Mouse (Mus musculus): ENCODE measurements around the gene Notch3. TPM values are rescaled to one million over a fixed set of nuclear protein-coding genes. Genes with fewer than 3 reads are reported as not detected.

Notch3 gene
- polyA plus RNA-seq, 1 experiment from 2014 or later: 26.0 TPM

DNA sequence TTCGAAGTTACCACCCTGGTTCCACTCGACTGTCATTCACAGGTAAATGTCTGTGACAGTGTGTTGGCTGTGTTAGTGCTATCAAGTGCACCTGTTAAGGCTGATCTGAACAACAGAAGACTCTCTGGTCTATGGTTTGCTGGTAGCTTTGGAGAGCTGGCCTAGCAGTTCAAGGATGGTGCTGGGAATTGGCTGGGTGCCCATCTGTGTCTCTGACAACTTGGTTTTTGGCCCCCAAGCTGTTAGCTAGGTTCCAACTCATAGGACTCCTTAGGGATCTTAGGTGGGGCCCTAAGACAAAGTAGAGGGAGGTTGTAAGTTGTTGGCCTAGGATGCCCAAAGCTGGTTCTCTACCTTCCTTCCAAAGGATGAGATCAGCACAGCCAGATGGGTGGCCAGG, 33.1 kb upstream of the Notch3 start:
- peaks cover 69% of the 10 kb centered on the region for H3K36me3 ChIP-seq (ENCODE audit: control insufficient read depth, insufficient read depth, low read length)
- ATAC-seq (ENCODE audit: insufficient number of reproducible peaks, low FRiP score, low TSS enrichment, low read depth): no peak
- 97% methylated on average over 2 of the region's 2 CpGs for WGBS

DNA sequence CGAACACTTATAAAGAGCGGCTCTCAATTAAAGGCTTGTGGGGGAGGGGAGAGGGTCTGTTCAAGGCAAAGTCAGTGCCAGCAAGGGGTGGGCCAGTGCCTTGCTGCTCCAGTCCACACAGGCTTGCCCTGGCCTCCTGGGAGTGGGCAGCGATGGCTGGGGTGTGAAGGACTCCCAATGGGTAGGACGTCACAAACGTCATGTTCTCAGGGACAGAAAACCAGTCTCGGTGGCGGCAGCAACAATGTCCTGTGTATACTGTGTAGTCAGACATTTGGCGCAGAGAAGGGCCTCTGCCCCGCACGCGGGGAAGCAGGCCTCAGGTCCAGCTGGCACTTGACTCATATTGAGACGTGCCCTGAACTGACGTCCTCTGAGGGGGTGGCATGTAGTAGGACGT, 30.5 kb upstream of the Notch3 start:
- Histone ChIP-seq H3K27ac (replicated peaks; ENCODE audit: low read depth, low read length) (no peak overlapping the region), H3K27me3 (ENCODE audit: control insufficient read depth, insufficient read depth, low read length) (no peaks in the 10 kb centered on the region), H3K9ac (ENCODE audit: low read length) (no peak overlapping the region), H3K36me3 (ENCODE audit: control insufficient read depth, insufficient read depth, low read length) (peaks cover 50% of the 10 kb centered on the region), H3K4me3 (ENCODE audit: low read depth, low read length) (no peak overlapping the region), H3K9me3 (ENCODE audit: control insufficient read depth, low read length) (no peaks in the 10 kb centered on the region), H3K4me2 (ENCODE audit: low read depth, severe bottlenecking) (no peak overlapping the region), H3K4me1 (ENCODE audit: control insufficient read depth, insufficient read depth, low read length) (no peaks in the 10 kb centered on the region)
- DNase-seq (ENCODE audit: low spot score) (no peak), ATAC-seq (ENCODE audit: insufficient number of reproducible peaks, low FRiP score, low TSS enrichment, low read depth) (no peak)
- 93% methylated on average over 14 of the region's 14 CpGs for whole genome bisulfite sequencing

More for the DNA sequence above, 33.1 kb upstream of the Notch3 start:
- Histone ChIP-seq H3K27ac (replicated peaks; ENCODE audit: low read depth, low read length) (no peak overlapping the region), H3K9me3 (ENCODE audit: control insufficient read depth, low read length) (no peaks in the 10 kb centered on the region), H3K4me1 (ENCODE audit: control insufficient read depth, insufficient read depth, low read length) (no peaks in the 10 kb centered on the region), H3K9ac (ENCODE audit: low read length) (no peak overlapping the region), H3K4me2 (ENCODE audit: low read depth, severe bottlenecking) (no peak overlapping the region), H3K27me3 (ENCODE audit: control insufficient read depth, insufficient read depth, low read length) (no peaks in the 10 kb centered on the region), H3K4me3 (ENCODE audit: low read depth, low read length) (no peak overlapping the region)
- no peak for DNase-seq (ENCODE audit: low spot score)

DNA sequence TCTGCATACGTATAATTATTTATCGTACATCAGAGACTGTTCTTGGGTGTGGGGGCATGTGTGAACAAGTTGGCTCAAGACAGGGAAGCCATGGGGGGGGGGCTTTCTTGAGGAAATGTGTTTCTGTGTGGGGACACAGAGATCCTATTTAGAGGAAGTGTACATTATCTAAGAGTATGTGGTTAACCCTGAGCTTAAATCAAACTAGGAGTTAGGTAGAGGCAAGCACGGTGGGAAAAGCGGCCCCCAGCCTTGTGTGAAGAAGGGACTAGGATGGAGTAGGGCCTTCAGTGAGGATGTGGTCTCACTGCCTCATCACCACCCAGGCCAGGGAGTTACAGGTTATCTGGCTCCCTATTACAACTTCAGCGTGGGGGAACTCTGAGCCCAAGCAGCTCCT, 29.1 kb upstream of the Notch3 start:
- H3K27me3 ChIP-seq (ENCODE audit: control insufficient read depth, insufficient read depth, low read length): no peaks in the 10 kb centered on the region
- no peak overlapping the region for H3K9ac ChIP-seq (ENCODE audit: low read length)
- no peak overlapping the region for H3K27ac ChIP-seq (replicated peaks; ENCODE audit: low read depth, low read length)
- ATAC-seq (ENCODE audit: insufficient number of reproducible peaks, low FRiP score, low TSS enrichment, low read depth) (no peak), DNase-seq (ENCODE audit: low spot score) (no peak)
- no peak overlapping the region for H3K4me2 ChIP-seq (ENCODE audit: low read depth, severe bottlenecking)
- WGBS: 93% methylated on average over 5 of the region's 5 CpGs
- H3K4me1 ChIP-seq (ENCODE audit: control insufficient read depth, insufficient read depth, low read length): no peaks in the 10 kb centered on the region
- H3K9me3 ChIP-seq (ENCODE audit: control insufficient read depth, low read length): no peaks in the 10 kb centered on the region
- H3K36me3 ChIP-seq (ENCODE audit: control insufficient read depth, insufficient read depth, low read length): peaks cover 39% of the 10 kb centered on the region
- no peak overlapping the region for H3K4me3 ChIP-seq (ENCODE audit: low read depth, low read length)

DNA sequence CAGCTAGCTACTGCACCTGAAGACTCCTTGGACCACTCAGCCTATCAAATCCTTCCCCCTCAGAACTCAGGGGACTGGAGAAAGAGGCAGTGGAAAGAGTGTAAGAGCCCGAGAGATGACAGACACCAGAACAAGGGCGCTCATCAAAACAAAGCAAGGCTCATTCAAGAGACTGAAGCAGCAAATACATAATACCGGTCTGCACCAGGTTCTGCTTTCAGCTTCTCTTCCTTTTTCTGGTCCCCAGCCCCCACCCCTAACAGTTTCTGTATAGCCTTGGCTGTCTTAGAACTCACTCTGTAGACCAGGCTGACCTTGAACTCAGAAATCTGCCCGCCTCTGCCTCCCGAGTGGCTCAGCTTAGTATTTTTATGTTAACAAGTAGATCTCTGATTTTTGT, 26.4 kb upstream of the Notch3 start:
- Histone ChIP-seq H3K27ac (replicated peaks; ENCODE audit: low read depth, low read length) (no peak overlapping the region), H3K36me3 (ENCODE audit: control insufficient read depth, insufficient read depth, low read length) (peaks cover 23% of the 10 kb centered on the region), H3K4me3 (ENCODE audit: low read depth, low read length) (no peak overlapping the region), H3K27me3 (ENCODE audit: control insufficient read depth, insufficient read depth, low read length) (peaks cover 14% of the 10 kb centered on the region), H3K4me2 (ENCODE audit: low read depth, severe bottlenecking) (no peak overlapping the region), H3K9me3 (ENCODE audit: control insufficient read depth, low read length) (no peaks in the 10 kb centered on the region), H3K9ac (ENCODE audit: low read length) (no peak overlapping the region), H3K4me1 (ENCODE audit: control insufficient read depth, insufficient read depth, low read length) (peaks cover 2% of the 10 kb centered on the region; the same call in 1 of the 2 replicates)
- DNase-seq (ENCODE audit: low spot score): no peak
- no peak for ATAC-seq (ENCODE audit: insufficient number of reproducible peaks, low FRiP score, low TSS enrichment, low read depth)
- 86% methylated on average over 5 of the region's 5 CpGs for WGBS

DNA sequence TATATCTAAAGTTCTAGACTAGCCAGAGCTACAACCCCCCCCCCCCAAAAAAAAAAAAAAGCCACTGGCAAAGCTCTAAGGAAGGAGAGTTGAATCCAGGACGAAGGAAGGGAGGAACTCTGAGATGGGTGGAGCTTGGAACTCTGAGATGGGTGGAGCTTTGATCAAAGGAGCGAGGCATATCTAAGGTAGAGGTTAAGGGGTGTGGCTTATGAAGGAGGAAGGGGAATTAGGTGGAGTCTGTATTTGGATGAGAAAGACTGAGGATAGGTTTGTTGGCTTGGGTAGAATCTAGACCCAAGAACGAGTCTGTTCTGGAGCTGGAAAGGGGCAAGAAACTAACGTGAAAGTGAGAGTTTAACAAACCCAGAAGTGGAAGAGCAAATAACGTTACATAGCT, 23.2 kb upstream of the Notch3 start:
- 13% methylated on average over 5 of the region's 5 CpGs for WGBS
- Histone ChIP-seq H3K36me3 (ENCODE audit: control insufficient read depth, insufficient read depth, low read length) (no peaks in the 10 kb centered on the region), H3K4me1 (ENCODE audit: control insufficient read depth, insufficient read depth, low read length) (peaks cover 2% of the 10 kb centered on the region; the same call in 1 of the 2 replicates), H3K4me3 (ENCODE audit: low read depth, low read length) (no peak overlapping the region), H3K4me2 (ENCODE audit: low read depth, severe bottlenecking) (peak overlapping the region; percentile 82; the same call in 1 of the 2 replicates), H3K9ac (ENCODE audit: low read length) (no peak overlapping the region), H3K27ac (replicated peaks; ENCODE audit: low read depth, low read length) (no peak overlapping the region), H3K9me3 (ENCODE audit: control insufficient read depth, low read length) (no peaks in the 10 kb centered on the region), H3K27me3 (ENCODE audit: control insufficient read depth, insufficient read depth, low read length) (peaks cover 14% of the 10 kb centered on the region)
- DNase-seq (ENCODE audit: low spot score) (no peak), ATAC-seq (ENCODE audit: insufficient number of reproducible peaks, low FRiP score, low TSS enrichment, low read depth) (no peak)

DNA sequence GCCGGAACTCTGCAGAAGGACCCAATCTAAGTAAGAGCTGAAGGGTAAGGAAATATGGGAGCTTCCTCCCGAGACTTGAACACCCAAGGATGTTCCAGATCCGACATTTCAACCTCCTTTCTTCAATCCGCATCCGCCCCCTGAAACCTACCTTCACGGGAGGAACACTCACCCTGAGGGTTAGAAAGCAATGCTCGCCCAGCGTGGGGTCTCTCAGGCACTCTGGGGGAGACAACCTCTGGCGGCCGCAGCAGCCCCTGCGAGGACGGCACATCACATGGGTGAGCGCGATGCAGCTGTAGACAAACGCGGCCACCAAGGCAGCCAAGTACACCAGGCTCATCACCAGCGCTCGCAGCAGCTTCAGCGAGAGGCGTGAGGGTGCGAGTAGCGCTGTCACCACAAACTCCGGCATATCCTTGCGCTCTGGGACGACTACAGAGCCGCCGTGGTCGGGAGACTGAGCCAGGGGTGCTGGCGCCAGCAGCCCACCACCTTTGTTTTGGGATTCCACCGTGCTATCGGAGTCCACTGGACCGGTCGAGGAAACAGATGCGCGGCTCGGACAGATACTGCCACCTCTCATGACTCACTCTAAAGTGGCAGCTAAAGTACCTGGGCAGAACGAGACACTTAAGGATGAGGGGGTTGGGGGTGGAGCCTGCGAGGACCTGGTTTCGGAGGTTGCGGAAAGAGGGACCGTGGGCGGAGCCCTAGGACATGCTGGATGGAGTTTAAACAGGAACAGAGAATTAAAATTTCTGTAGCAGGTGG, 22.4 kb upstream of the Notch3 start, which contains the start of gene Ephx3:
Gene Ephx3 (minus strand): TSS at position 687 of the 774 bp plus-strand sequence.
- Histone ChIP-seq H3K27ac (replicated peaks; ENCODE audit: low read depth, low read length) (no peak within 1 kb of the TSS), H3K27me3 (ENCODE audit: control insufficient read depth, insufficient read depth, low read length) (peaks cover 14% of the 10 kb centered on the region), H3K9me3 (ENCODE audit: control insufficient read depth, low read length) (no peaks in the 10 kb centered on the region), H3K36me3 (ENCODE audit: control insufficient read depth, insufficient read depth, low read length) (no peaks in the 10 kb centered on the region), H3K4me3 (ENCODE audit: low read depth, low read length) (peak within 1 kb of the TSS; percentile 35), H3K4me2 (ENCODE audit: low read depth, severe bottlenecking) (peak within 1 kb of the TSS; percentile 82), H3K4me1 (ENCODE audit: control insufficient read depth, insufficient read depth, low read length) (peaks cover 2% of the 10 kb centered on the region; the same call in 1 of the 2 replicates), H3K9ac (ENCODE audit: low read length) (0 out of 2 replicates have a peak within 1 kb of the TSS, but pooled peaks have one; percentile 4)
- DNase-seq (ENCODE audit: low spot score): peak; percentile 43
- 0 out of 2 replicates have a peak, but pooled peaks have one; percentile 6 for ATAC-seq (ENCODE audit: insufficient number of reproducible peaks, low FRiP score, low TSS enrichment, low read depth)
- 5% methylated on average over 42 of the region's 42 CpGs for whole genome bisulfite sequencing

DNA sequence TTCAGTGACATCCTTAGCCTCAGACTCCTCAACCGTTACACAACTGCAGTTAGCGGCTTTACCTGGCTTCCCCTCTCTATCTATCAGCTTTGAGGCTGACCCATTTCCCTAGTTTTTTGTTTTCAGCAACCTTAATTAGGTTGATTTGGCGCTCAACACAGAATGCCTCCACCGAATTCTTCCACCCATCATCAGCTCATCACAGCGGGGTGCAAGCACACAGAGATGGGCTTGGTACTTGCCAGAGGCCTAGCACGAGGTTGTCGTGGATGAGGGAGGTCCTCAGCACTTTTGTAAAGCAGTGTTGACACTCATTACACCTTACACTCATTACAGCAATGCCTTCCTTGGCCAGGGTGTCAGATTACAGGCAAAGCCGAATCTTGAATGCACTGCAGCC, 16.4 kb upstream of the Notch3 start:
- Histone ChIP-seq H3K4me2 (ENCODE audit: low read depth, severe bottlenecking) (no peak overlapping the region), H3K4me3 (ENCODE audit: low read depth, low read length) (no peak overlapping the region), H3K4me1 (ENCODE audit: control insufficient read depth, insufficient read depth, low read length) (peaks cover 5% of the 10 kb centered on the region; the same call in 1 of the 2 replicates), H3K27me3 (ENCODE audit: control insufficient read depth, insufficient read depth, low read length) (no peaks in the 10 kb centered on the region; the same call in 1 of the 2 replicates), H3K9ac (ENCODE audit: low read length) (no peak overlapping the region), H3K9me3 (ENCODE audit: control insufficient read depth, low read length) (no peaks in the 10 kb centered on the region), H3K36me3 (ENCODE audit: control insufficient read depth, insufficient read depth, low read length) (no peaks in the 10 kb centered on the region), H3K27ac (replicated peaks; ENCODE audit: low read depth, low read length) (no peak overlapping the region)
- WGBS: 20% methylated on average over 8 of the region's 8 CpGs
- DNase-seq (ENCODE audit: low spot score) (no peak), ATAC-seq (ENCODE audit: insufficient number of reproducible peaks, low FRiP score, low TSS enrichment, low read depth) (no peak)

DNA sequence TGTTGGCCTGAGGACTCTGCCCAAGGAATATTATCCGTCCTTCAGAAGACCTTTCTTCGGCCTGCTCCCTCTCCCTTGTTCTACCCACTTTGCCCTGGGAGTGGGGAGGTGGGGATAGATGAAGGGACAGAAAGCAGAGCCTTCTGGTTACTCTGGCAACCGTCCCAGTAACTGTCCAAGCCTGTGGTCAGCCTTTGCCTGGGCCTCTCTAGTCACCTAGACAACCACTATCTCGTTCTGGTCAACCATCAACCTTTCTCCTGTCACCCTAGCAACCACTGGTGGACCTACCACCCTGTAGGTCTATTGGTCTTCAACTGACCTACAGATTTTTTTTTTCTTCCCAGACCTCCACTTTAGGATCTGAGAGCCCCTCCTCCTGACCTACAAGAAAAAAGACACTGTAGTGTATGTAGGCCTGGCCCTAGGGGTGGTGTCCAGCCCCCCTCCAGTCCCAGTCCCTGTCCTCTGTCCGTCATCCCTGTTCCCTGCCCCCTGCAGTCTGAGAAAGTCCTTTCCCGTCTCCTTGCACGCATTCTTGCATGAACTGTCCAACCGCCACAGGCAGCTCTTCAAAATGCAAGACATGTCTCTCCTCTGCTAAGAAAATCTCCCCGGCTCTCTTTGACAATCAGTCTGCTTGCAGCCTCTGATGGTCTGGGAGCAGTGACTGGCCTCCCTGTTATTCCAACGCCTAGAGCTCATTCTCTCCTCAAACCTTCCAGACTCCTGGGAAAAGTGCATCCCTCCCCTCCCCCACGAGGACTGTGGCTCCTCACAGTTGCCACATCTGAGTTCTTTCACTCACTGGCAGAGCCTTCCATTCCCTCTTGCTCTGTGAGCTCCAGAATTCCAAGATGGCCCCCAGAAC, 13.2 kb upstream of the Notch3 start:
- WGBS: 67% methylated on average over 11 of the region's 11 CpGs
- ATAC-seq (ENCODE audit: insufficient number of reproducible peaks, low FRiP score, low TSS enrichment, low read depth): no peak

More for the DNA sequence above, 13.2 kb upstream of the Notch3 start:
- H3K4me1 ChIP-seq (ENCODE audit: control insufficient read depth, insufficient read depth, low read length): peaks cover 5% of the 10 kb centered on the region; the same call in 1 of the 2 replicates
- H3K36me3 ChIP-seq (ENCODE audit: control insufficient read depth, insufficient read depth, low read length): no peaks in the 10 kb centered on the region
- H3K4me2 ChIP-seq (ENCODE audit: low read depth, severe bottlenecking): no peak overlapping the region
- H3K4me3 ChIP-seq (ENCODE audit: low read depth, low read length): no peak overlapping the region
- no peaks in the 10 kb centered on the region for H3K9me3 ChIP-seq (ENCODE audit: control insufficient read depth, low read length)
- no peak overlapping the region for H3K9ac ChIP-seq (ENCODE audit: low read length)
- no peak overlapping the region for H3K27ac ChIP-seq (replicated peaks; ENCODE audit: low read depth, low read length)
- no peaks in the 10 kb centered on the region for H3K27me3 ChIP-seq (ENCODE audit: control insufficient read depth, insufficient read depth, low read length)
- DNase-seq (ENCODE audit: low spot score): no peak
